Mouse (Mus musculus) olfactory bulb, adult 2 months (tissue): ENCODE data around the gene Pcbp1.

ENCODE experiments used
- CTCF ChIP-seq: fragments of 200-500 bp; IDR thresholded peaks from 2 replicates; pipeline ENCODE4 v1.5.1; 2012; ENCODE audit warnings: low read depth, mild to moderate bottlenecking, low read length, moderate library complexity; ENCODE audit not compliant: insufficient read depth
- POLR2A ChIP-seq: fragments of 200-500 bp; IDR thresholded peaks from 2 replicates; pipeline ENCODE4 v1.6.1; 2012; ENCODE audit warnings: mild to moderate bottlenecking, low read depth, low read length, moderate library complexity; ENCODE audit not compliant: insufficient read depth

DNA sequence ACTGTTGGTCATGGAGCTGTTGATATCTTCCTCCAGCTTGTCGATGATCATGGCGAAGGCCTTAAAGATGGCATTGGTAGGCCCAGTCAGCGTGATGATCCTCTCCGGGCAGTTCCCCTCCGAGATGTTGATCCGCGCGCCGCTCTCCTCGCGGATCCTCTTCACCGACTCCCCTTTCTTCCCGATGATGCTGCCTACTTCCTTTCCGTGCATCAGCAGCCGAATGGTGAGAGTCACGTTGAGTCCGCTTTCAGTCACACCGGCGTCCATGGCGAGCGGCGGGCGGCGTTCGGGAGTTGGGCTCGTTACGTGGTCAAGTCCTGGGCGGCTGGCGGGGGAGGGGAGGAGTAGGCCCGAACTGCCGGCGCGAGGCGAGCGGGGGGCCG is 482 bp downstream of the Pcbp1 start:
- TF ChIP-seq CTCF (no peak), POLR2A (no peak)
